Mouse (Mus musculus) testis, adult 2 months (tissue): ENCODE data around the gene Slc43a3.

Experiments used
- CTCF ChIP-seq: fragments of 200-500 bp; IDR thresholded peaks from 2 replicates; pipeline ENCODE4 v1.5.1; 2012; ENCODE audit warnings: low read depth, mild to moderate bottlenecking, inconsistent platforms, low read length, moderate library complexity; ENCODE audit not compliant: control insufficient read depth, insufficient read depth, insufficient replicate concordance
- POLR2A ChIP-seq: fragments of 200-500 bp; IDR thresholded peaks from 2 replicates; pipeline ENCODE4 v1.6.1; 2012; ENCODE audit warnings: low read depth, mild to moderate bottlenecking, inconsistent platforms, low read length, moderate library complexity; ENCODE audit not compliant: control insufficient read depth

DNA sequence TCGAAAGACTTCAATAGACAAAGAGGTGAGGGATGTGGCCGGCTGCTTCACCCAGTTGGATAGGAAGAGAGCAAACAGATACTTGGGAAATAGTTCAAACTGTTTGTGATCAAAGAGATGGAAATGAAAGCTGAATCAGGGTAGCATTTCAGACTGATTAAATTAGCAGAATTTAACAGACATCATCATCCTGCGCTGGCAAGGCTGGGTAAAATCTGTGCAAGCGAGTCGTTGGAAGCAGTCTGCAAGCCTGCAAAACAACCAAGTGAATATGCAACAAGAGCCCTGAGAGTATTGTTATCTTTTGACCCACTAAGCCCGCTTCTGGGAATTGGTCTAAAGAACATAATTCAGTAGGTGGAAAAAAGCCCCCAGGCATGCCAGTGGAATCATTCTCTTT, 43.0 kb upstream of the Slc43a3 start:
- TF ChIP-seq CTCF (no peak), POLR2A (no peak)
